Mouse (Mus musculus): Measurements from ENCODE around the gene Tmem141. TPM values are rescaled to one million over a fixed set of nuclear protein-coding genes. Genes with fewer than 3 reads are reported as not detected.

Tmem141 gene
- polyA plus RNA-seq, 1 experiment from 2014 or later: 33.3 TPM

- DNase-seq (ENCODE audit: low spot score): no peak
- Histone ChIP-seq H3K9me3 (ENCODE audit: control insufficient read depth, low read length) (no peaks in the 10 kb centered on the region), H3K4me2 (replicated peaks; ENCODE audit: low read depth) (no peak overlapping the region), H3K27me3 (ENCODE audit: control insufficient read depth, insufficient read depth, low read length) (no peaks in the 10 kb centered on the region), H3K4me1 (replicated peaks; ENCODE audit: control insufficient read depth, insufficient read depth) (no peaks in the 10 kb centered on the region), H3K36me3 (ENCODE audit: control insufficient read depth, insufficient read depth, low read length) (peaks cover 16% of the 10 kb centered on the region), H3K4me3 (ENCODE audit: low read depth, low read length) (no peak overlapping the region), H3K27ac (replicated peaks) (no peak overlapping the region), H3K9ac (ENCODE audit: low read length) (no peak overlapping the region)
- 94% methylated on average over 8 of the region's 8 CpGs for WGBS
- no peak for ATAC-seq (ENCODE audit: low FRiP score, low TSS enrichment)
- TF ChIP-seq EP300 (optimal IDR thresholded peaks at IDR 0.05) (no peak), CTCF (IDR thresholded peaks at IDR 0.05; ENCODE audit: low read depth) (no peak)
Measured at GRCm38 (mm10) chr2:25587290-25587689, 34.5 kb downstream of the Tmem141 start.

- no peak overlapping the region for H3K9ac ChIP-seq (ENCODE audit: low read length)
- no peaks in the 10 kb centered on the region for H3K9me3 ChIP-seq (ENCODE audit: control insufficient read depth, low read length)
- no peak overlapping the region for H3K27ac ChIP-seq (replicated peaks)
- no peak for DNase-seq (ENCODE audit: low spot score)
- H3K4me2 ChIP-seq (replicated peaks; ENCODE audit: low read depth): no peak overlapping the region
- 79% methylated on average over 3 of the region's 3 CpGs for WGBS
- 0 out of 2 replicates have a peak, but pooled peaks cover 5% of the 10 kb centered on the region for H3K4me1 ChIP-seq (replicated peaks; ENCODE audit: control insufficient read depth, insufficient read depth)
- no peak for ATAC-seq (ENCODE audit: low FRiP score, low TSS enrichment)
- no peaks in the 10 kb centered on the region for H3K27me3 ChIP-seq (ENCODE audit: control insufficient read depth, insufficient read depth, low read length)
- peaks cover 10% of the 10 kb centered on the region for H3K36me3 ChIP-seq (ENCODE audit: control insufficient read depth, insufficient read depth, low read length)
- TF ChIP-seq CTCF (IDR thresholded peaks at IDR 0.05; ENCODE audit: low read depth) (no peak), EP300 (optimal IDR thresholded peaks at IDR 0.05) (no peak)
- no peak overlapping the region for H3K4me3 ChIP-seq (ENCODE audit: low read depth, low read length)
Measured at GRCm38 (mm10) chr2:25585601-25586000, 36.2 kb downstream of the Tmem141 start.

- WGBS: 73% methylated on average over 4 of the region's 4 CpGs
- Histone ChIP-seq H3K9ac (ENCODE audit: low read length) (no peak overlapping the region), H3K4me3 (ENCODE audit: low read depth, low read length) (no peak overlapping the region), H3K9me3 (ENCODE audit: control insufficient read depth, low read length) (no peaks in the 10 kb centered on the region), H3K36me3 (ENCODE audit: control insufficient read depth, insufficient read depth, low read length) (peaks cover 7% of the 10 kb centered on the region), H3K27me3 (ENCODE audit: control insufficient read depth, insufficient read depth, low read length) (peaks cover 2% of the 10 kb centered on the region), H3K4me1 (replicated peaks; ENCODE audit: control insufficient read depth, insufficient read depth) (peaks cover 5% of the 10 kb centered on the region; the same call in 1 of the 2 replicates), H3K27ac (replicated peaks) (no peak overlapping the region), H3K4me2 (replicated peaks; ENCODE audit: low read depth) (no peak overlapping the region)
- no peak for ATAC-seq (ENCODE audit: low FRiP score, low TSS enrichment)
- no peak for DNase-seq (ENCODE audit: low spot score)
- TF ChIP-seq EP300 (optimal IDR thresholded peaks at IDR 0.05) (no peak), CTCF (IDR thresholded peaks at IDR 0.05; ENCODE audit: low read depth) (no peak)
Measured at GRCm38 (mm10) chr2:25584856-25585255, 36.9 kb downstream of the Tmem141 start.

DNA sequence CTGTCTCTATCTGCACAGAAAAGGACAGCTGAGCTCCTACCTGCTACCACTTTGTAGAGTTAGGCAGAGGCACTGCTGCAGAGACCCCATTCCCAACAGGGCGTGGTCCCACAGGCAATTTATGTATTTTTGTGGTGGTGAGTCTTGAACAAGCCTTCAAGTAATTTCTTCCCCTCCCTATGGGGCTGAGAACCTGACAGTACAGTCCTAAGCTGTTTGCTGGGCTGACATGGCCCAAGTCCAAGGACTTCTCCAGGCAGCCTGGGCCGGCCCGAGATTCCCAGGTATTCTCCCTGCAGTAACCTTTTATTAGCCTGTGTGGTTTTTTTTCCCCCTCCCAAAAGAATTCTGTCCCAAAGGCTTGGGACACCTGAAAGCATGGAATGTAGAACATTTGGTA is 37.7 kb downstream of the Tmem141 start:
- H3K9ac ChIP-seq (ENCODE audit: low read length): no peak overlapping the region
- peaks cover 7% of the 10 kb centered on the region for H3K36me3 ChIP-seq (ENCODE audit: control insufficient read depth, insufficient read depth, low read length)
- peaks cover 9% of the 10 kb centered on the region for H3K27me3 ChIP-seq (ENCODE audit: control insufficient read depth, insufficient read depth, low read length)
- DNase-seq (ENCODE audit: low spot score) (no peak), ATAC-seq (ENCODE audit: low FRiP score, low TSS enrichment) (no peak)
- peaks cover 8% of the 10 kb centered on the region; the same call in 1 of the 2 replicates for H3K4me1 ChIP-seq (replicated peaks; ENCODE audit: control insufficient read depth, insufficient read depth)
- TF ChIP-seq EP300 (optimal IDR thresholded peaks at IDR 0.05) (no peak), CTCF (IDR thresholded peaks at IDR 0.05; ENCODE audit: low read depth) (no peak)
- H3K27ac ChIP-seq (replicated peaks): no peak overlapping the region
- H3K9me3 ChIP-seq (ENCODE audit: control insufficient read depth, low read length): no peaks in the 10 kb centered on the region
- H3K4me3 ChIP-seq (ENCODE audit: low read depth, low read length): no peak overlapping the region
- H3K4me2 ChIP-seq (replicated peaks; ENCODE audit: low read depth): no peak overlapping the region
- WGBS: 82% methylated on average over 3 of the region's 3 CpGs

DNA sequence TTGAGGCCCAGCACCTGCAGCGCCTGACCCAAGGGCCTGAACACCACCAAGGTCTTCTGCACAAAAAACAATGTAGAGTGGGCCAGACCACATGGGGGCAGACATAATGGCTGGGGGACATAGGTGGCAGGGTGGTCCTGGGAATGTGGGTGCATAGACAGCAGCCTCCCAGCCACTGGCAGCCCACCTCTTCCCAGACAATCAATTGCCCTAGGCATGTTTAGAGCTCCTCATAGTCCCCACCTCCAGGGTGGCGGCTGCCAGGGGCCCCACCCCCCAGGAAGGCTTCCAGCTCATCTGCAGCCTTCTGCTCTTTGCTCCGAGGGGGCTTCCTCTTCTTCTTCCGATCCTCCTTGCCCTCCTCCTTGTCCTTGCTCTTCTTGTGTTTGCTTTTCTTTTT is 38.2 kb downstream of the Tmem141 start:
- DNase-seq (ENCODE audit: low spot score) (no peak), ATAC-seq (ENCODE audit: low FRiP score, low TSS enrichment) (no peak)
- H3K9ac ChIP-seq (ENCODE audit: low read length): no peak overlapping the region
- peaks cover 7% of the 10 kb centered on the region for H3K36me3 ChIP-seq (ENCODE audit: control insufficient read depth, insufficient read depth, low read length)
- no peak for TF ChIP-seq CTCF (IDR thresholded peaks at IDR 0.05; ENCODE audit: low read depth)
- peaks cover 15% of the 10 kb centered on the region for H3K27me3 ChIP-seq (ENCODE audit: control insufficient read depth, insufficient read depth, low read length)
- no peak overlapping the region for H3K4me2 ChIP-seq (replicated peaks; ENCODE audit: low read depth)
- H3K4me1 ChIP-seq (replicated peaks; ENCODE audit: control insufficient read depth, insufficient read depth): peaks cover 8% of the 10 kb centered on the region; the same call in 1 of the 2 replicates
- H3K4me3 ChIP-seq (ENCODE audit: low read depth, low read length): no peak overlapping the region
- no peak overlapping the region for H3K27ac ChIP-seq (replicated peaks)
- no peaks in the 10 kb centered on the region for H3K9me3 ChIP-seq (ENCODE audit: control insufficient read depth, low read length)
- 44% methylated on average over 3 of the region's 4 CpGs for WGBS

DNA sequence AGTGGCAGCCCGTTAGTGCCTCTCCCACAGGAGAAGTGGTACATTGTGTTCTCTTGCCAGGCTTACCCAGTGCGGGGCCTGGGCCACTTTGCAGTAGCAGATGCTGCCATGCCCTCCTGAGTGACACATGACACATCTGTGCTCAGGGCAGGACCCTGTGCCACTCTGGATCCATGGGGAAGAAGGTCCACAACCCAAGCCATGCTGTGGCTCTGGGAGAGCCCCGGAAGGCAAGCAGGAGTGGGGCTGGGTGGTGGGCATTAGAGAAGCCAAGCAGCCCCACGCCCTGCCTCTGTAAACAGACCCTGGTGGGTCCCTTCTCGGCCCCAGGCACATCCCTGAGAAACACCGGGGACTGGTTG is 38.7 kb downstream of the Tmem141 start:
- Histone ChIP-seq H3K4me1 (replicated peaks; ENCODE audit: control insufficient read depth, insufficient read depth) (peaks cover 8% of the 10 kb centered on the region; the same call in 1 of the 2 replicates), H3K4me3 (ENCODE audit: low read depth, low read length) (no peak overlapping the region), H3K4me2 (replicated peaks; ENCODE audit: low read depth) (no peak overlapping the region), H3K27me3 (ENCODE audit: control insufficient read depth, insufficient read depth, low read length) (peaks cover 15% of the 10 kb centered on the region), H3K27ac (replicated peaks) (no peak overlapping the region), H3K36me3 (ENCODE audit: control insufficient read depth, insufficient read depth, low read length) (peaks cover 7% of the 10 kb centered on the region), H3K9me3 (ENCODE audit: control insufficient read depth, low read length) (no peaks in the 10 kb centered on the region), H3K9ac (ENCODE audit: low read length) (no peak overlapping the region)
- TF ChIP-seq EP300 (optimal IDR thresholded peaks at IDR 0.05): no peak
- no peak for TF ChIP-seq CTCF (IDR thresholded peaks at IDR 0.05; ENCODE audit: low read depth)
- ATAC-seq (ENCODE audit: low FRiP score, low TSS enrichment): no peak
- DNase-seq (ENCODE audit: low spot score): no peak
- WGBS: 67% methylated on average over 6 of the region's 6 CpGs
